Mouse (Mus musculus) lung, postnatal 0 days (tissue): ENCODE measurements around the gene Arhgap40.

Experiments used
- CTCF ChIP-seq: IDR thresholded peaks from 2 replicates; pipeline ENCODE4 v1.5.1; 2016; ENCODE audit warnings: antibody characterized with exemption, mild to moderate bottlenecking
- EP300 ChIP-seq: IDR thresholded peaks from 2 replicates; pipeline ENCODE4 v1.6.1; 2016; ENCODE audit warnings: antibody characterized with exemption, mild to moderate bottlenecking, control low read depth

- TF ChIP-seq EP300, result no peak
- TF ChIP-seq CTCF, result no peak
These were observed 82.5 kb downstream of the Arhgap40 start for GRCm38 (mm10) chr2:158595103-158595502.
